Mouse (Mus musculus) limb, embryonic 11.5 days (tissue): Measurements from ENCODE around the gene Frmd4a. TPM values are rescaled to one million over a fixed set of nuclear protein-coding genes. Genes with fewer than 3 reads are reported as not detected.

Experiments
- ATAC-seq: fragments of 200-750 bp; cut with Nextera tagmentation; 2 replicates; pipeline ENCODE4 v1.8.0; 2017; ENCODE audit warnings: low read depth; ENCODE audit not compliant: insufficient number of reproducible peaks, low FRiP score, low TSS enrichment
- DNase-seq: peaks from one replicate; pipeline ENCODE4 v3.0.0-alpha.2; 2015; ENCODE audit warnings: low spot score
- H3K27ac ChIP-seq: fragments of 300-500 bp; sonication (generic); replicated peaks from 2 replicates; pipeline ENCODE4 v1.5.1; 2014; ENCODE audit warnings: low read depth, mild to moderate bottlenecking, low read length
- H3K27me3 ChIP-seq: fragments of 300-500 bp; sonication (generic); 2 replicates; pipeline ENCODE4 v1.6.1; 2014; ENCODE audit warnings: mild to moderate bottlenecking, low read length, mixed read lengths; ENCODE audit not compliant: control insufficient read depth, insufficient read depth
- H3K36me3 ChIP-seq: fragments of 300-500 bp; sonication (generic); 2 replicates; pipeline ENCODE4 v1.6.1; 2014; ENCODE audit warnings: mild to moderate bottlenecking, low read length, moderate library complexity, mixed read lengths; ENCODE audit not compliant: control insufficient read depth, insufficient read depth
- H3K4me1 ChIP-seq: fragments of 300-500 bp; sonication (generic); 2 replicates; pipeline ENCODE4 v1.6.1; 2014; ENCODE audit warnings: low read length, mixed read lengths; ENCODE audit not compliant: control insufficient read depth, insufficient read depth
- H3K4me2 ChIP-seq: fragments of 300-500 bp; sonication (generic); 2 replicates; pipeline ENCODE4 v1.6.1; 2014; ENCODE audit warnings: low read depth, mild to moderate bottlenecking, moderate library complexity; ENCODE audit not compliant: severe bottlenecking
- H3K4me3 ChIP-seq: fragments of 300-500 bp; sonication (generic); 2 replicates; pipeline ENCODE4 v1.5.1; 2014; ENCODE audit warnings: low read depth, low read length
- H3K9ac ChIP-seq: fragments of 300-500 bp; sonication (generic); 2 replicates; pipeline ENCODE4 v1.6.1; 2014; ENCODE audit warnings: mild to moderate bottlenecking, low read length
- H3K9me3 ChIP-seq: fragments of 300-500 bp; sonication (generic); 2 replicates; pipeline ENCODE4 v1.6.1; 2016; ENCODE audit warnings: low read length; ENCODE audit not compliant: control insufficient read depth
- WGBS: fragments of 180-500 bp; shearing (Covaris S2); extraction: QIAGEN DNeasy Blood & Tissue Kit; methylation state at CpG from one replicate; pipeline ENCODE4 v1.1.7; 2014; 5-methylcytosine and 5-hydroxymethylcytosine counted together
- polyA plus RNA-seq: library from polyadenylated mRNA; unstranded; fragments of >200 nt; fragmentation: Nextera tagmentation; extraction: Ambion mirVana; gene quantifications from 2 replicates; pipeline ENCODE4 v1.2.1, GENCODE M21; 2014

Frmd4a gene
- polyA plus RNA-seq, 1 experiment from 2014 or later, result 65.3 TPM

DNA sequence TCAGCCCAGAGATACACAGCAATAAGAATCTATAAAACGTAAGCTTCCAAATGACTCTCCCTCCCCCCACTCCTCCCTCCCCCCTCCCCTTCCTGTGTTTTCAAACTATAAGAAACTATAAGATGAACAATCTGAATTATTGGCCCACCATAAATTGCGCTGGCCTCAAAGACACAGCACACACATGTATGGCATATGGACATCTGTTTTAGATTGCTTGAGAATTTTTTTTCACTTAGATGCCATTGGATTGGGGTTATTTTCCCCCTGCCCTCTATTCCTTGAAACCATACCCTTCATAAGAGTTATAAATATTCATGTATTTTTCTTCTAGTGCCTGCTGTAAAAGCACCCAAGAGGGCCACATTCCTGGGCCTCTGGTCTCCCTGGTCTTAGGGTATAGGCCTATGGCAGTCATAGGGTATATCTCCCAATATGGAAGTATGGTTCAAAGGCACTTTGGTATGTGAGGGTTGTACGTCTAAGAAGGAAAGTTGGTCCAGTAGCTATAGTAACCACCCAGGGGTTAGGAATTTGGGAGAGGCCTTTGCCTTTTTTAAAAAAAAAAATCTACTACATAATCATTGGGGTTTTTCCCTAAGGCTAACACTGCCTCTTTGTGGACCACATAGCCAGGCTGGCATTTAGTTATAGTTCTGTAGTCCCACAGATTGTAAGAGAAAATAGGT lies 322.2 kb downstream of the Frmd4a start:
- Histone ChIP-seq H3K9me3 (no peaks in the 10 kb centered on the region), H3K4me1 (peaks cover 38% of the 10 kb centered on the region), H3K36me3 (no peaks in the 10 kb centered on the region), H3K4me3 (no peak overlapping the region), H3K9ac (no peak overlapping the region), H3K27ac (peak overlapping the region; percentile 61; the same call in 1 of the 2 replicates), H3K27me3 (no peaks in the 10 kb centered on the region), H3K4me2 (no peak overlapping the region)
- peak; percentile 45 for DNase-seq
- WGBS, result 33% methylated on average over 3 of the region's 3 CpGs
- peak; percentile 40; the same call in 1 of the 2 replicates for ATAC-seq

GRCm38 (mm10) chr2:4340378-4340777 lies 322.9 kb downstream of the Frmd4a start:
- no peak overlapping the region for H3K9ac ChIP-seq
- no peaks in the 10 kb centered on the region for H3K27me3 ChIP-seq
- no peak overlapping the region for H3K4me2 ChIP-seq
- peak overlapping the region; percentile 61; the same call in 1 of the 2 replicates for H3K27ac ChIP-seq
- no peak overlapping the region for H3K4me3 ChIP-seq
- DNase-seq, result peak; percentile 44
- WGBS, result 45% methylated on average over 10 of the region's 10 CpGs
- peaks cover 3% of the 10 kb centered on the region; the same call in 1 of the 2 replicates for H3K36me3 ChIP-seq
- no peak for ATAC-seq
- H3K9me3 ChIP-seq, result no peaks in the 10 kb centered on the region
- H3K4me1 ChIP-seq, result peaks cover 33% of the 10 kb centered on the region

GRCm38 (mm10) chr2:4341141-4341540 lies 323.6 kb downstream of the Frmd4a start:
- peaks cover 30% of the 10 kb centered on the region for H3K4me1 ChIP-seq
- H3K4me3 ChIP-seq, result no peak overlapping the region
- no peaks in the 10 kb centered on the region for H3K27me3 ChIP-seq
- 71% methylated on average over 1 of the region's 1 CpGs for WGBS
- H3K27ac ChIP-seq, result 0 out of 2 replicates have a peak overlapping the region, but pooled peaks have one; percentile 10
- no peak overlapping the region for H3K9ac ChIP-seq
- ATAC-seq, result no peak
- no peak overlapping the region for H3K4me2 ChIP-seq
- H3K36me3 ChIP-seq, result peaks cover 3% of the 10 kb centered on the region; the same call in 1 of the 2 replicates
- DNase-seq, result no peak
- no peaks in the 10 kb centered on the region for H3K9me3 ChIP-seq

DNA sequence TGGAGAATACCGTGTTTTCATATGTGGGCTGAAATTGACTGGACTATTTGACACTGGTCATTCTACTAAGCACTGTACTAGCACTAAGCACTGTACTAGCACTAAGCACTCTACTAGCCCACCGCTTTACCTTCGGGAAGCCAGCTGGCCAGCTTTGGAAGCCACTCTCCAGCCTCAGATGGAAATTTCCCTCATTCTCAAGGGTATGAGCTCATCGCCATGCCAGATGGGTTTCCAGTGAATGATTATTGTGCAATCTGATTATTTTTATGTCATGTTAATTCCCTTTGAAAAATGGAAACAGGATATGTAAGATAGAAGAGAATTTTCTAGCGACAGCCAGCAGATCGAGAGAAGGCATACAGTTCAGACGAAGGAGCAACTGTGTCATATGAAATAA lies 324.5 kb downstream of the Frmd4a start:
- no peaks in the 10 kb centered on the region for H3K27me3 ChIP-seq
- no peaks in the 10 kb centered on the region for H3K9me3 ChIP-seq
- H3K4me2 ChIP-seq, result no peak overlapping the region
- peaks cover 34% of the 10 kb centered on the region for H3K4me1 ChIP-seq
- H3K27ac ChIP-seq, result no peak overlapping the region
- ATAC-seq (no peak), DNase-seq (no peak)
- no peak overlapping the region for H3K9ac ChIP-seq
- WGBS, result 89% methylated on average over 7 of the region's 7 CpGs
- peaks cover 3% of the 10 kb centered on the region; the same call in 1 of the 2 replicates for H3K36me3 ChIP-seq
- H3K4me3 ChIP-seq, result no peak overlapping the region

DNA sequence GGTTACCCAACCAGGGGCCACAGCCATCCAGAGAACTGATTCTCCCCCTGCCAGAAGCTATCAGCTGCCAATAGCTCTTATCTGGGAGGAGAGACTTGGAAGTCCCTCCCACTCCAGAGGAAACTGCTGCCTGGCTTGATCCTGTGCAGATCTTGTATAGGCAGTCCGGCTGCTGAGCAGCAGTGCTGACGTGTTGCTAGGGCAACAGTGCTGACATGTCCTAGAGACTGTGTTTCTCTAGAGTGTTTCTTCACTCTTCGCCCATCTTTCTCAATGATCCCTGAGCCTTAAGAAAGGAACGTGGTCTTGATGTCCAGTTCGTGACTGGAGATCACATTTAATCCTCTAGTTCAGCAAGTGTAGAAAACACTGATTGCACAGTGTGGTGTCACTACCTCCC lies 326.9 kb downstream of the Frmd4a start:
- H3K4me2 ChIP-seq, result no peak overlapping the region
- H3K36me3 ChIP-seq, result peaks cover 3% of the 10 kb centered on the region; the same call in 1 of the 2 replicates
- no peaks in the 10 kb centered on the region for H3K9me3 ChIP-seq
- H3K27ac ChIP-seq, result no peak overlapping the region
- ATAC-seq, result no peak
- no peak for DNase-seq
- 96% methylated on average over 5 of the region's 5 CpGs for WGBS
- peaks cover 39% of the 10 kb centered on the region for H3K4me1 ChIP-seq
- no peak overlapping the region for H3K4me3 ChIP-seq
- H3K27me3 ChIP-seq, result no peaks in the 10 kb centered on the region
- no peak overlapping the region for H3K9ac ChIP-seq

DNA sequence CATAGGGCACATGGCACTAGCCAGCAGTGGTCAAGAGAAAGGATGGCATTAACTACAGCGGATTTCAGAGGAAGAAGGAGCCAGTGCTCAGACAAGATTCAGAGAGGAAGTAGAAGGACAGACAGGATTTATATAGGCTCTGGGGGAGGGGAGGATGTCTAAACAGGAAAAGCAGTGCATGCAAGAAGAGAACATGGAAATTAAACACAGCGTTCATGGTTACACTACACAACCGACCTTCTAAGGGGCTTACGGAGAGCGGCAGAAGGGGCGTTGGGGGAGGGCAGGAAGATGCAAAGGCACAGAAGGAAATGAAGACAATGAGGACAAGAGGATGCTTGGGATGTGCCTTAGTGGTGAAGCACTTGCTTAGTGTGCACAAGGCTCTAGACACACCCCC lies 328.7 kb downstream of the Frmd4a start:
- Histone ChIP-seq H3K27ac (no peak overlapping the region; the same call in 1 of the 2 replicates), H3K9me3 (no peaks in the 10 kb centered on the region), H3K4me1 (peaks cover 31% of the 10 kb centered on the region), H3K27me3 (no peaks in the 10 kb centered on the region), H3K9ac (no peak overlapping the region), H3K4me3 (no peak overlapping the region), H3K4me2 (no peak overlapping the region), H3K36me3 (peaks cover 3% of the 10 kb centered on the region; the same call in 1 of the 2 replicates)
- DNase-seq, result no peak
- no peak for ATAC-seq
- WGBS, result 62% methylated on average over 6 of the region's 6 CpGs

GRCm38 (mm10) chr2:4346953-4347352 lies 329.4 kb downstream of the Frmd4a start:
- Histone ChIP-seq H3K4me2 (no peak overlapping the region), H3K27ac (no peak overlapping the region), H3K4me1 (peaks cover 32% of the 10 kb centered on the region), H3K4me3 (no peak overlapping the region), H3K9ac (no peak overlapping the region), H3K27me3 (no peaks in the 10 kb centered on the region), H3K36me3 (peaks cover 3% of the 10 kb centered on the region; the same call in 1 of the 2 replicates), H3K9me3 (no peaks in the 10 kb centered on the region)
- ATAC-seq (no peak), DNase-seq (no peak)
- 68% methylated on average over 1 of the region's 1 CpGs for WGBS

- no peak overlapping the region for H3K9ac ChIP-seq
- no peak for DNase-seq
- no peak for ATAC-seq
- H3K27ac ChIP-seq, result peak overlapping the region; percentile 37; the same call in 1 of the 2 replicates
- WGBS, result 30% methylated on average over 3 of the region's 3 CpGs
- H3K4me3 ChIP-seq, result no peak overlapping the region
- no peaks in the 10 kb centered on the region for H3K9me3 ChIP-seq
- no peak overlapping the region for H3K4me2 ChIP-seq
- H3K36me3 ChIP-seq, result peaks cover 3% of the 10 kb centered on the region; the same call in 1 of the 2 replicates
- no peaks in the 10 kb centered on the region for H3K27me3 ChIP-seq
- H3K4me1 ChIP-seq, result peaks cover 36% of the 10 kb centered on the region
Measured at GRCm38 (mm10) chr2:4347782-4348181, 330.3 kb downstream of the Frmd4a start.
